19 mouse cellular contexts compared by ENCODE assay signal in genomic region chr6:143336574-143336973, GRCm38 (mm10).
DNase-seq lines count a peak whose midpoint lies in the region; TF ChIP-seq lines count a peak whose summit lies in the region.
"Had no signal": no experiment of that assay in that cellular context is flagged by ENCODE, and none has a peak within 500 bp of the region (broad histone marks: within the 10 kb centered on the region; RNA-seq: fewer than 3 reads in every experiment).

No protein-coding gene starts in this region.

- H3K4me1 ChIP-seq in kidney, adult 2 months (ENCODE audit: control insufficient read depth, insufficient read depth, low read length): no peaks in the 10 kb centered on the region
- H3K4me1 ChIP-seq in limb, embryonic 10.5 days: no peaks in the 10 kb centered on the region
- H3K4me1 ChIP-seq: embryonic facial prominence, embryonic 12.5 days; heart, embryonic 13.5 days; hindbrain, embryonic 15.5 days had no signal

- no peaks in the 10 kb centered on the region for H3K36me3 ChIP-seq in kidney, adult 2 months (ENCODE audit: control insufficient read depth, insufficient read depth, low read length)
- no peaks in the 10 kb centered on the region for H3K36me3 ChIP-seq in limb, embryonic 10.5 days
- H3K36me3 ChIP-seq: embryonic facial prominence, embryonic 12.5 days; heart, embryonic 13.5 days; hindbrain, embryonic 15.5 days had no signal

- H3K9me3 ChIP-seq in limb, embryonic 10.5 days (replicated peaks): no peaks in the 10 kb centered on the region
- H3K9me3 ChIP-seq: embryonic facial prominence, embryonic 12.5 days; hindbrain, embryonic 15.5 days had no signal

- DNase-seq in kidney, postnatal 10 days: peak; percentile 18
- no peak for DNase-seq in kidney, adult 2 months
- peak; percentile 16 for DNase-seq in adipocyte (ENCODE audit: low spot score)
- peak; percentile 74 for DNase-seq in lung, postnatal 10 days
- peak; percentile 65 to 77 for DNase-seq in lung, postnatal 4 days
- DNase-seq in limb, embryonic 10.5 days (ENCODE audit: low spot score): no peak
- DNase-seq in layer of hippocampus, adult 2 months (ENCODE audit: low spot score in 2 of 2): no peak
- DNase-seq: adrenal gland, adult 8-10 months; adrenal gland, postnatal 36 days; cerebellum, adult 11 months; cerebellum, adult 8-10 months; cerebellum, postnatal 25 days; gastrocnemius, postnatal 14 days; heart, postnatal 36 days had no signal

- H3K27me3 ChIP-seq in kidney, adult 2 months (replicated peaks; ENCODE audit: control insufficient read depth, insufficient read depth, low read length): no peaks in the 10 kb centered on the region
- no peaks in the 10 kb centered on the region for H3K27me3 ChIP-seq in limb, embryonic 10.5 days (ENCODE audit: low read depth, poor library complexity, severe bottlenecking)
- H3K27me3 ChIP-seq: CH12.LX; embryonic facial prominence, embryonic 12.5 days; heart, embryonic 13.5 days; hindbrain, embryonic 15.5 days; Patski had no signal

- no peak for TF ChIP-seq CTCF in kidney, adult 2 months (conservative IDR thresholded peaks at IDR 0.05; ENCODE audit: insufficient read depth, insufficient read length, low read depth, low read length)
- no peak for TF ChIP-seq CTCF in layer of hippocampus, adult 2 months (conservative IDR thresholded peaks at IDR 0.05)

- H3K4me3 ChIP-seq in kidney, adult 2 months (ENCODE audit: insufficient read depth, low read depth, low read length): no peak overlapping the region
- no peak overlapping the region for H3K4me3 ChIP-seq in limb, embryonic 10.5 days
- H3K4me3 ChIP-seq in layer of hippocampus, adult 2 months: no peak overlapping the region
- H3K4me3 ChIP-seq: embryonic facial prominence, embryonic 12.5 days; heart, embryonic 13.5 days; hindbrain, embryonic 15.5 days had no signal

- H3K27ac ChIP-seq in kidney, adult 2 months (ENCODE audit: insufficient read depth, low read depth, low read length): no peak overlapping the region
- H3K27ac ChIP-seq in limb, embryonic 10.5 days: no peak overlapping the region
- H3K27ac ChIP-seq in layer of hippocampus, adult 2 months: no peak overlapping the region
- H3K27ac ChIP-seq: embryonic facial prominence, embryonic 12.5 days; heart, embryonic 13.5 days; hindbrain, embryonic 15.5 days had no signal

- WGBS in kidney, adult 2 months: 48% methylated on average over 4 of the region's 4 CpGs
- 89% methylated on average over 4 of the region's 4 CpGs for WGBS in limb, embryonic 10.5 days

- TF ChIP-seq POLR2A in kidney, adult 2 months (IDR thresholded peaks at IDR 0.05; ENCODE audit: low read depth, low read length): no peak

Comparison
In these comparisons a context has a peak if more than half of its experiments do, and no peak if none do; other contexts are left out.
1. DNase-seq: peak in kidney, postnatal 10 days (single experiment), adipocyte (single experiment), lung, postnatal 10 days (single experiment) and lung, postnatal 4 days (2 of 2); none in kidney, adult 2 months (single experiment), limb, embryonic 10.5 days (single experiment) and layer of hippocampus, adult 2 months (0 of 2).